Mouse (Mus musculus): Measurements from ENCODE around the gene Gm11639.

- TF ChIP-seq CTCF (IDR thresholded peaks at IDR 0.05) (no peak), POLR2A (IDR thresholded peaks at IDR 0.05; ENCODE audit: insufficient read depth, low read depth, low read length) (no peak)
Measured at GRCm38 (mm10) chr11:105009232-105009631, 323.7 kb downstream of the Gm11639 start.
